Mouse (Mus musculus): ENCODE data around the gene Ush2a. TPM values are rescaled to one million over a fixed set of nuclear protein-coding genes. Genes with fewer than 3 reads are reported as not detected.

The Ush2a gene
- polyA plus RNA-seq, 1 experiment from 2014 or later, result 0.15 TPM

GRCm38 (mm10) chr1:188773631-188774030 is 511.8 kb downstream of the Ush2a start:
- no peak for DNase-seq (ENCODE audit: low spot score)
- Histone ChIP-seq H3K9me3 (no peaks in the 10 kb centered on the region), H3K4me3 (no peak overlapping the region), H3K27ac (no peak overlapping the region), H3K4me1 (no peaks in the 10 kb centered on the region), H3K27me3 (ENCODE audit: insufficient read depth, poor library complexity, severe bottlenecking) (no peaks in the 10 kb centered on the region), H3K36me3 (no peaks in the 10 kb centered on the region)
- 83% methylated on average over 7 of the region's 7 CpGs for WGBS

GRCm38 (mm10) chr1:188777556-188778161 is 515.8 kb downstream of the Ush2a start:
- Histone ChIP-seq H3K27me3 (ENCODE audit: insufficient read depth, poor library complexity, severe bottlenecking) (no peaks in the 10 kb centered on the region), H3K4me3 (no peak overlapping the region), H3K4me1 (no peaks in the 10 kb centered on the region), H3K9me3 (no peaks in the 10 kb centered on the region), H3K36me3 (no peaks in the 10 kb centered on the region), H3K27ac (no peak overlapping the region)
- WGBS, result 66% methylated on average over 8 of the region's 8 CpGs
- DNase-seq (ENCODE audit: low spot score), result no peak

DNA sequence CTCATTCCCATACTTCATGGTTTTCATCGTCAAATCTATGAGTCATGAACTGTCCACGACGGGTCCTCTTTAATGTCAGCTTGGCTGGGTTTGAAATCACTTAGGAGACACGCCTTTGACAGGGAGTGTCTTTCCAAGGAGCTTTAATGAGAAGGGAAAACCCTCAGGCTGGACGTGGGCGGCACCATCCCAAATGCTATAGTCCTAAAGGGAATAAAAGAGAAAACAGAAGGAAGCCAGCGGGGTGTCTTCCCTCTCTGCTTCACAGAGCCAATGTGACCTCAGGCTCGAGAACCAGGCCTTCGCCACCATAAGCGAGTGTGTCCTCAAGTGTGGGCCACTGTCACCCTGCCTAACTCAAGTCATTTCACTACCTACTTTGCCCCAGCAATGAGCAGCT is 523.2 kb downstream of the Ush2a start:
- Histone ChIP-seq H3K4me1 (no peaks in the 10 kb centered on the region), H3K27me3 (ENCODE audit: insufficient read depth, poor library complexity, severe bottlenecking) (no peaks in the 10 kb centered on the region), H3K4me3 (no peak overlapping the region), H3K36me3 (no peaks in the 10 kb centered on the region), H3K9me3 (no peaks in the 10 kb centered on the region), H3K27ac (no peak overlapping the region)
- DNase-seq (ENCODE audit: low spot score), result no peak
- WGBS, result 83% methylated on average over 10 of the region's 10 CpGs

GRCm38 (mm10) chr1:188805069-188805468 is 543.2 kb downstream of the Ush2a start:
- H3K27ac ChIP-seq, result no peak overlapping the region
- H3K9me3 ChIP-seq, result no peaks in the 10 kb centered on the region
- H3K27me3 ChIP-seq (ENCODE audit: insufficient read depth, poor library complexity, severe bottlenecking), result no peaks in the 10 kb centered on the region
- no peaks in the 10 kb centered on the region for H3K4me1 ChIP-seq
- 18% methylated on average over 2 of the region's 2 CpGs for WGBS
- no peaks in the 10 kb centered on the region for H3K36me3 ChIP-seq
- no peak for DNase-seq (ENCODE audit: low spot score)
- H3K4me3 ChIP-seq, result no peak overlapping the region

GRCm38 (mm10) chr1:188805852-188806251 is 544.0 kb downstream of the Ush2a start:
- Histone ChIP-seq H3K4me3 (no peak overlapping the region), H3K36me3 (no peaks in the 10 kb centered on the region), H3K9me3 (no peaks in the 10 kb centered on the region), H3K4me1 (no peaks in the 10 kb centered on the region), H3K27me3 (ENCODE audit: insufficient read depth, poor library complexity, severe bottlenecking) (no peaks in the 10 kb centered on the region), H3K27ac (no peak overlapping the region)
- WGBS, result 69% methylated on average over 4 of the region's 4 CpGs
- DNase-seq (ENCODE audit: low spot score), result no peak

DNA sequence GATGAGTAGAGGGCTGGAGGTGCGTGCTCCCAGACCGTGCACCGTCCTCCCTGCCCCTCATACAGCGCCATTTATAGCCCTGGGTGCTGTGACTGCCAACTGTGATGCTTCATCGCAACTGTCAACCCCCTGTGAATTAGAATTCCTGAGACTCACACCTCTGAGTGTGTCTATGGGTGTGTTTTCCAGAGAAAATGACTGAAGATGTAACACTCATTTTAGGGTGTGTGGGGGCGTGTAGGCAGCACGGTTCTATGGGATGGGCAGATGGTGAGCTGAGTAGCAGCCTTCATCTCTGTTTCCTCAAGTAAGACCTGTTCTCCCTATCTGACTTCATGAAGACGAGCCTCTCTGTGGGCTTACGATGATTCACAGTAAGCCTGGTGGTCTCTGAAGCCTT is 548.8 kb downstream of the Ush2a start:
- Histone ChIP-seq H3K27me3 (ENCODE audit: insufficient read depth, poor library complexity, severe bottlenecking) (no peaks in the 10 kb centered on the region), H3K4me3 (no peak overlapping the region), H3K9me3 (no peaks in the 10 kb centered on the region), H3K4me1 (peaks cover 3% of the 10 kb centered on the region; the same call in 1 of the 2 replicates), H3K27ac (no peak overlapping the region), H3K36me3 (no peaks in the 10 kb centered on the region)
- no peak for DNase-seq (ENCODE audit: low spot score)
- WGBS, result 74% methylated on average over 9 of the region's 9 CpGs

DNA sequence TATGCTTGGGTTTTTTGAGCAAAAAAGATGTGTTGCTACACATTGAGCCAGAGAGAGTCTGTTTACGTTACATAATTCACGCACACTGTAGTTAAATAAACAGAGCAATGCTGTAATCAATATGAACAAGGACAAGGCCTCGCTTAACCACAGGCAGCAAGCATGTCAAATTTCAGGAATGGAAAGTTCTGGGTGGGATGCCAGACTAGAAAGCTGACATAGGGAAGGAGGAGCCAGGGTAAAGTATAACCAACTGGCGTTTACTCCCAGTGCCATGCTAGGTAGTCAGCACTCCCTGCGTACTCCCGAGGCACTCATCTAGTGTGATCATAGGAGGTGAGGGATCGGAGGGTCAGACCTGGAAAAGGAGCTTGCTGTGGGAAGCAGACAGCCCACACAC is 553.2 kb downstream of the Ush2a start:
- no peak for DNase-seq (ENCODE audit: low spot score)
- H3K27ac ChIP-seq, result no peak overlapping the region
- WGBS, result 81% methylated on average over 7 of the region's 7 CpGs
- no peaks in the 10 kb centered on the region for H3K27me3 ChIP-seq (ENCODE audit: insufficient read depth, poor library complexity, severe bottlenecking)
- H3K4me3 ChIP-seq, result no peak overlapping the region
- H3K9me3 ChIP-seq, result no peaks in the 10 kb centered on the region
- H3K4me1 ChIP-seq, result peaks cover 3% of the 10 kb centered on the region; the same call in 1 of the 2 replicates
- H3K36me3 ChIP-seq, result no peaks in the 10 kb centered on the region

- Histone ChIP-seq H3K4me3 (no peak overlapping the region), H3K4me1 (no peaks in the 10 kb centered on the region)
- 83% methylated on average over 2 of the region's 2 CpGs for WGBS
Observed at GRCm38 (mm10) chr1:188824195-188824594, 562.4 kb downstream of the Ush2a start.

DNA sequence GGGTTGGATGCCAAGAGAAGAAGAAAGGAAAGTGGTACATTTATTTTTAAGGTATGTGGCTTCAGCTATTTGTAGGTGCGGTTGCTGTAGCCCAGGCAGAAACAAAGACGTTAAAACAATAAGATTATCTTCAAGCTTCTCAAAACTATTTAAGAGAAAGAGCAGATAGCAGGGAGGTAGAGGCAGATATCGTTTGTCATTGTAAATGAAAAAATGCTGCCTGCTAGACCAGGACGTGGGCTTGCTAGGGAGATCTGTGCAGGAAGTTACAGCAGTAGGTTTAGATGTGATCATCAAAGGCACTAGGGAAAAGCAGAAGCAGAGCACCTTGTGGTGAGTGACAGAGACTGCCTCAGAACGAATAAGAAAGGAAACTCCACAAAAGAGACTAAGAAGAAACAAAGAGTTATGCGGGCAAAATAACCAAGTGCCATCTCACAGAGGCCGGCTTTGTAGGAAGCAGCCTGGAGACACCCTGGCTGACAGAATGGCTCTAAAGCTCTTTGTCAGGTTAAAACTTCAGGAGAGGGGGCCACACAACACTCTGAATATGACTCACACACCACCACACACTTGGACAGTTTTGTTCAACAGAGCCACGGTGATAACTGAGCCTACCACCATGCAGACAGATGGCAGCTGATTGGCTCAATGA is 563.2 kb downstream of the Ush2a start:
- Histone ChIP-seq H3K27me3 (ENCODE audit: insufficient read depth, poor library complexity, severe bottlenecking) (0 out of 2 replicates have a peak, but pooled peaks cover 4% of the 10 kb centered on the region), H3K27ac (no peak overlapping the region), H3K4me1 (no peaks in the 10 kb centered on the region), H3K36me3 (no peaks in the 10 kb centered on the region), H3K9me3 (no peaks in the 10 kb centered on the region), H3K4me3 (no peak overlapping the region)
- WGBS, result 62% methylated on average over 8 of the region's 8 CpGs
- no peak for DNase-seq (ENCODE audit: low spot score)

More at GRCm38 (mm10) chr1:188824195-188824594, 562.4 kb downstream of the Ush2a start:
- Histone ChIP-seq H3K27me3 (ENCODE audit: insufficient read depth, poor library complexity, severe bottlenecking) (no peaks in the 10 kb centered on the region), H3K27ac (no peak overlapping the region), H3K36me3 (no peaks in the 10 kb centered on the region), H3K9me3 (no peaks in the 10 kb centered on the region)
- no peak for DNase-seq (ENCODE audit: low spot score)

DNA sequence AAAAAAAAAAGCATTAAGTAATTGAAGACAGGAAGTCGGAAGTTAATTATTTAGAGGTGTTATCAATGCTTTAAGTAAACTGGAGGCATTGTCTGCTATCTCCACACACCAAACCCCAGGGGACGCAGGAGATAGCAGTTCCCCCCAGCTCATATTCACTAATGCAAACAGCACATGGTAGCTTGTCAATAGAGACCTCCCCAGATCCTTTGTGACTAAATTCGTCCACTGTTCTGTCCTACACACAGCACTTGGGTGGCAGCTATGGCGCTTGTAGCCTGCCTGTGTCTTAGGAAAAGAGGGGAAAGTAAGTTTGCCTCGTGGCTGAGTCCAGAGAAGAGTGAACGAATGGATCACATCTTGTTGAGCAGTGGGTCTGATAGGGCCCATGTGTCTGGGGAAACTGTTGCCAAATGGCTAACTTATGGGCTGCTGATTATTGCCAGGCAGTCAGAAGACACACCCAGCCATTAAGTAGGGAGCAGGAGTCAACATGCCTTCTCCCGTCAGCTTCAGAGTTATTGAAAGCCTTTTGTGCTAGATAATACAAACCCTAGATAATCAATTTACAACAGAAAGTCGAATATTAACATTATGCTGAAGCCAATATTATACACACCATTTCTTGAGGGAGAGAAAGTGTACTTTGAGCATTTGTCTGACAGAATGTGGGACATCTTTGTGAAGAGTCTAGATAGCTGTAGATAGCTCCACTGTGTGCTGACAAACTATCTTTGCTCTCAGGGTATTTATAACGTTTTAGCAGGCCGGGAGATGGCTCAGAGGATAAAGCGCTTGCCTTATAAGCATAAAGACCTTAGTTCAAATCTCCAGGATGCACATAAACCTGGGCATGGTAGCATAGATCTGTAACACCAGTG is 568.9 kb downstream of the Ush2a start:
- Histone ChIP-seq H3K27me3 (ENCODE audit: insufficient read depth, poor library complexity, severe bottlenecking) (0 out of 2 replicates have a peak, but pooled peaks cover 4% of the 10 kb centered on the region), H3K27ac (no peak overlapping the region), H3K9me3 (no peaks in the 10 kb centered on the region), H3K4me1 (no peaks in the 10 kb centered on the region; the same call in 1 of the 2 replicates), H3K36me3 (no peaks in the 10 kb centered on the region), H3K4me3 (no peak overlapping the region)
- no peak for DNase-seq (ENCODE audit: low spot score)
- 47% methylated on average over 11 of the region's 11 CpGs for WGBS

GRCm38 (mm10) chr1:188833906-188834305 is 572.1 kb downstream of the Ush2a start:
- 53% methylated on average over 9 of the region's 9 CpGs for whole genome bisulfite sequencing
- Histone ChIP-seq H3K4me3 (no peak overlapping the region), H3K27me3 (ENCODE audit: insufficient read depth, poor library complexity, severe bottlenecking) (0 out of 2 replicates have a peak, but pooled peaks cover 4% of the 10 kb centered on the region), H3K36me3 (no peaks in the 10 kb centered on the region), H3K9me3 (no peaks in the 10 kb centered on the region), H3K27ac (no peak overlapping the region), H3K4me1 (no peaks in the 10 kb centered on the region; the same call in 1 of the 2 replicates)
- no peak for DNase-seq (ENCODE audit: low spot score)

DNA sequence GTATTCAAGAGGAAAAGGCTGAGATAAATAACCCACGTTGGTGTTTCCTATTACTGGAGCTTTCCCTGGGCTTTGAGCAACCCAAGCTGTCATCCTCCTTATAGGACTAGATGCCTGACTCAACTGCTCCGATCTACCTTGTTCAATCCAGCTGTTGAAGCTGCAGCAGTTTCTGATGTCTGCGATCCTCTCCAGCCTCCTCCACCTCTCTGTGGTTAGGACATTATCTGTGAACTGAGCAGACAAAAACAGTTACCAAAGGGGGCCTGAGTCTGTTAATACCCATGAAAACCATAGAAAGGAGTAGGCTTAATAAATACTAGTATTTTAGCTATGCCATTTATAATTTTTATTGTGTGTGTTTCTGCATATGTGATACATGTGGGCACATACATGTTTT is 572.9 kb downstream of the Ush2a start:
- no peak for DNase-seq (ENCODE audit: low spot score)
- Histone ChIP-seq H3K9me3 (no peaks in the 10 kb centered on the region), H3K4me3 (no peak overlapping the region), H3K4me1 (no peaks in the 10 kb centered on the region; the same call in 1 of the 2 replicates), H3K36me3 (no peaks in the 10 kb centered on the region), H3K27me3 (ENCODE audit: insufficient read depth, poor library complexity, severe bottlenecking) (0 out of 2 replicates have a peak, but pooled peaks cover 1% of the 10 kb centered on the region), H3K27ac (no peak overlapping the region)
- WGBS, result 73% methylated on average over 3 of the region's 3 CpGs

Data from heart, embryonic 10.5 days (tissue).